ENCODE assay signal across 8 mouse cellular contexts in genomic region chr8:47742992-47743391, GRCm38 (mm10). TPM values are rescaled to one million over a fixed set of nuclear protein-coding genes. Genes with fewer than 3 reads are reported as not detected.
DNase-seq lines count a peak whose midpoint lies in the region; ATAC-seq and TF ChIP-seq lines count a peak whose summit lies in the region.

No protein-coding gene starts in this region.

- intact Hi-C loops in gastrocnemius, adult 2 months (cut with DNase I), result loop anchor here (2.0 to 5.0 kb wide), 2 partner anchors 109 to 274 kb away; no protein-coding TSS in a partner anchor
- intact Hi-C loops in gastrocnemius, postnatal 14 days (cut with DNase I; ENCODE audit: low total_unique reads), result loop anchor here (5.0 to 10.0 kb wide), 2 partner anchors 99 to 272 kb away; no protein-coding TSS in a partner anchor

- no peaks in the 10 kb centered on the region for H3K4me1 ChIP-seq in lung, embryonic 14.5 days (ENCODE audit: insufficient read depth)
- no peaks in the 10 kb centered on the region for H3K4me1 ChIP-seq in lung, adult 2 months (ENCODE audit: control insufficient read depth, insufficient read depth, low read length)
- no peaks in the 10 kb centered on the region for H3K4me1 ChIP-seq in neural tube, embryonic 14.5 days (ENCODE audit: control insufficient read depth, insufficient read depth, low read length)

- no peak overlapping the region for H3K4me3 ChIP-seq in gastrocnemius, adult 2 months
- no peak overlapping the region for H3K4me3 ChIP-seq in lung, embryonic 14.5 days (ENCODE audit: low read depth, low read length)
- no peak overlapping the region for H3K4me3 ChIP-seq in lung, adult 2 months (replicated peaks; ENCODE audit: extremely low read depth, low read depth, low read length)
- no peak overlapping the region for H3K4me3 ChIP-seq in neural tube, embryonic 14.5 days (ENCODE audit: low read depth, low read length)

- no peak for DNase-seq in gastrocnemius, adult 2 months
- no peak for DNase-seq in gastrocnemius, postnatal 14 days
- no peak for DNase-seq in lung, embryonic 14.5 days
- DNase-seq in lung, adult 2 months, result no peak
- peak; percentile 3 for DNase-seq in induced T-regulatory cell, adult 2 months (ENCODE audit: low read depth)
- DNase-seq in thymus, postnatal 0 days (ENCODE audit: low spot score), result no peak
- DNase-seq in thymus, postnatal 10 days (ENCODE audit: low spot score in 2 of 2), result no peak

- H3K9me3 ChIP-seq in lung, embryonic 14.5 days (ENCODE audit: low read depth, low read length), result no peaks in the 10 kb centered on the region
- no peaks in the 10 kb centered on the region for H3K9me3 ChIP-seq in neural tube, embryonic 14.5 days (ENCODE audit: control insufficient read depth, low read length)

- H3K27ac ChIP-seq in gastrocnemius, adult 2 months, result peak overlapping the region; percentile 3; the same call in 1 of the 2 replicates
- no peak overlapping the region for H3K27ac ChIP-seq in lung, embryonic 14.5 days (ENCODE audit: low read depth)
- no peak overlapping the region for H3K27ac ChIP-seq in neural tube, embryonic 14.5 days (ENCODE audit: low read depth, low read length)

- H3K27me3 ChIP-seq in lung, embryonic 14.5 days (ENCODE audit: insufficient read depth, low read length), result no peaks in the 10 kb centered on the region
- H3K27me3 ChIP-seq in neural tube, embryonic 14.5 days (ENCODE audit: control insufficient read depth, insufficient read depth, low read length), result no peaks in the 10 kb centered on the region

- no peak for TF ChIP-seq POLR2A in lung, adult 2 months (IDR thresholded peaks at IDR 0.05; ENCODE audit: borderline replicate concordance, extremely low read depth, low read depth, low read length)

- no peak for ATAC-seq in lung, embryonic 14.5 days (ENCODE audit: insufficient read depth)
- no peak for ATAC-seq in neural tube, embryonic 14.5 days (ENCODE audit: low read depth)

- no peak overlapping the region for H3K9ac ChIP-seq in lung, embryonic 14.5 days
- H3K9ac ChIP-seq in neural tube, embryonic 14.5 days (replicated peaks; ENCODE audit: low read depth, low read length), result no peak overlapping the region

- H3K36me3 ChIP-seq in lung, embryonic 14.5 days (ENCODE audit: insufficient read depth), result no peaks in the 10 kb centered on the region
- H3K36me3 ChIP-seq in neural tube, embryonic 14.5 days (ENCODE audit: control insufficient read depth, insufficient read depth, low read length), result no peaks in the 10 kb centered on the region

- TF ChIP-seq CTCF in gastrocnemius, adult 2 months (IDR thresholded peaks at IDR 0.05), result no peak
- TF ChIP-seq CTCF in lung, embryonic 14.5 days (IDR thresholded peaks at IDR 0.05; ENCODE audit: low read depth), result no peak
- no peak for TF ChIP-seq CTCF in lung, adult 2 months (IDR thresholded peaks at IDR 0.05; ENCODE audit: insufficient read depth, low read length)

- 34% methylated on average over 8 of the region's 8 CpGs for WGBS in lung, embryonic 14.5 days
- 30% methylated on average over 8 of the region's 8 CpGs for WGBS in lung, adult 2 months
- WGBS in neural tube, embryonic 14.5 days, result 46% methylated on average over 8 of the region's 8 CpGs

- H3K4me2 ChIP-seq in lung, embryonic 14.5 days, result peak overlapping the region; percentile 45
- peak overlapping the region; percentile 7; the same call in 1 of the 2 replicates for H3K4me2 ChIP-seq in neural tube, embryonic 14.5 days (ENCODE audit: low read depth, low read length)

RNA-seq across cellular contexts. Expression of gene Cdkn2aip, which starts 29.3 kb away (rescaled TPM):
- total RNA-seq in gastrocnemius, adult 2 months (2021), result 1 to 10 TPM; 5.0 to 5.2 TPM
- total RNA-seq in gastrocnemius, postnatal 14 days (2021), result 1 to 10 TPM; 5.5 to 5.8 TPM
- 24.3 and 25.2 TPM in 2 replicates for polyA plus RNA-seq in lung, embryonic 14.5 days (2014; fragmentation: Nextera tagmentation; extraction: Ambion mirVana)
- polyA plus RNA-seq in lung, adult 2 months (2012; rRNA removed), result 9.6 and 16.3 TPM in 2 replicates
- 33.6 and 35.3 TPM in 2 replicates for polyA plus RNA-seq in neural tube, embryonic 14.5 days (2014; fragmentation: Nextera tagmentation; extraction: Ambion mirVana)
- polyA plus RNA-seq in thymus, postnatal 0 days (2015; fragmentation: Nextera tagmentation; extraction: Ambion mirVana), result 36.1 and 36.5 TPM in 2 replicates
